Mouse (Mus musculus) layer of hippocampus, postnatal 25 days (tissue): ENCODE measurements around the gene Cct2. TPM values are rescaled to one million over a fixed set of nuclear protein-coding genes. Genes with fewer than 3 reads are reported as not detected.
"Not testable (repeated sequence)": the region's sequence is repeated elsewhere in the genome, so short reads cannot be mapped to it uniquely, and the experiment has no call there.

ENCODE experiments used
- DNase-seq, 2 experiments: peaks; one replicate each; pipeline ENCODE4 v3.0.0; 2022; ENCODE audit warnings: mixed read lengths in 2 of 2, low spot score in 1 of 2; ENCODE audit errors: extremely low spot score in 1 of 2
- total RNA-seq, 2 experiments: library from RNA; stranded (reverse); gene quantifications; 2 replicates each; pipeline ENCODE4 v1.2.3; 2021

Cct2 gene
- total RNA-seq, 2 experiments from 2014 or later, result 175 to 190 TPM

GRCm38 (mm10) chr10:117062894-117063253 lies 740 bp downstream of the Cct2 start:
- no peak for DNase-seq

DNA sequence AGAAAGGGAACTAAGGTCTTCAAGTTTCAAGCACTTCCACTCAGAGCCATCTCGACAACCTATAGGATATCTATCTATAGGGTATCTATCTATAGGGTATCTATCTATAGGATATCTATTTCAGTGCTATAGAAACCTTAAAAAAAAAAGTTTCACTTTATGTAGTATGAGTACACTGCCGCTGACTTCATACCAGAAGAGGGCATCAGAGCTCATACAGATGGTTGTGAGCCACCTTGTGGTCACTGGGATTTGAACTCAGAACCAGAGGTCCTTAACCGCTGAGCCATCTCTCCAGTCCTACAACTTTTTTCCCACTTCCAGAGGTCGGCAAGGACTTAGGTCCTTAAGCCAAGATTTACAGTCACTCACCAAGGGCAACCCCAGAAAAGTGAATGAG lies 7.9 kb downstream of the Cct2 start:
- no peak for DNase-seq

GRCm38 (mm10) chr10:117049961-117050597 lies 13.5 kb downstream of the Cct2 start:
- no peak for DNase-seq

DNA sequence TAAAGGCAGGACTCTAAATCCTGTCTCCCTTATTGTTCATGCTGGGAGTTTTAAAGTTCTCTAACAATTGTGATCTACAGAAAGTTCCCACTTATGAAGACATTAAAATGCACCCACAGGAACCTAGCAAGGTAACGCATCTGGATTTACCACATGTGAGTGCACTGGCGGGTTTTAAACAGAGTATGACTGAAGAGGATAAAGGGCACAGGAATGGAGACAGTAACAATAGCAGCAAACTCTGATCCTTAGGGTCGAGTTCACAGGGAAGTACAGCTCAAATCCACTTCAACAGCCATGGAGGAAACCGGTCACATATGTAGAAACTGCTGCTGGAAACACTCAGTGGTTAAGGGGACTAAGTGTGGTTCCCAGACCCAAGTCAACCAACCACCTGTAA lies 14.4 kb downstream of the Cct2 start:
- DNase-seq, result no peak

DNA sequence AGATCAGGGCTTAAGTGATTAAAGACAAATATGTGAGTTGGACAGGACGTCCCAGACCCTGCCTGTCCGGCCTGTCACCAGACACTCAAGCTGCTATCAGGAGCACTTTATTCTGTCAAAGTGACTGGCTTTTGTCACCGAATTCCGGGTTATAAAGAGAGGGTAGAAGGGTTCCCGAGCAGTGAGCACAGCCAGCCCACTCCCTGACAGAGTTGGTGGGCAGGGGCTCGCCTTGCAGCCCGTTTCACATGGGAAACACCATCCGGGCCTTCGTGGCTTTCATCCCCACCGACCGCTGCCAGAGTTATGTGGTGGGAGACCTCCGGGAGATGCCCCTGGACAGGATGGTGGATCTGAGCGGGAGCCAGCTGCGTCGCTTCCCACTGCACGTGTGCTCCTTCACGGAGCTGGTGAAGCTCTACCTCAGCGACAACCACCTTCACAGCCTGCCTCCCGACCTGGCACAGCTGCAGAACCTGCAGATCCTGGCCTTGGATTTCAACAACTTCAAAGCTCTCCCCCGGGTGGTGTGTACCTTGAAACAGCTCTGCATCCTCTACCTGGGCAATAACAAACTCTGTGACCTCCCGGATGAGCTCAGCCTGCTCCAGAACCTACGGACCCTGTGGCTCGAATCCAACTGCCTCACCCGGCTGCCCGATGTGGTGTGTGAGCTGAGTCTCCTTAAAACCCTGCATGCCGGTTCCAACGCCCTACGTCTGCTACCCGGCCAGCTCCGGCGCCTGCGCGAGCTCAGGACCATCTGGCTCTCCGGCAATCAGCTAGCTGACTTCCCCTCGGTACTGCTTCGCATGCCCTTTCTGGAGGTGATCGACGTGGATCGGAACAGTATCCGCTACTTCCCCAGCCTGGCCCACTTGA lies 18.2 kb downstream of the Cct2 start, which contains the start of gene Lrrc10:
Gene Lrrc10, plus strand, starts transcription at position 167 of the 882 bp plus-strand sequence.
- peak; percentile 31 to 43 for DNase-seq

DNA sequence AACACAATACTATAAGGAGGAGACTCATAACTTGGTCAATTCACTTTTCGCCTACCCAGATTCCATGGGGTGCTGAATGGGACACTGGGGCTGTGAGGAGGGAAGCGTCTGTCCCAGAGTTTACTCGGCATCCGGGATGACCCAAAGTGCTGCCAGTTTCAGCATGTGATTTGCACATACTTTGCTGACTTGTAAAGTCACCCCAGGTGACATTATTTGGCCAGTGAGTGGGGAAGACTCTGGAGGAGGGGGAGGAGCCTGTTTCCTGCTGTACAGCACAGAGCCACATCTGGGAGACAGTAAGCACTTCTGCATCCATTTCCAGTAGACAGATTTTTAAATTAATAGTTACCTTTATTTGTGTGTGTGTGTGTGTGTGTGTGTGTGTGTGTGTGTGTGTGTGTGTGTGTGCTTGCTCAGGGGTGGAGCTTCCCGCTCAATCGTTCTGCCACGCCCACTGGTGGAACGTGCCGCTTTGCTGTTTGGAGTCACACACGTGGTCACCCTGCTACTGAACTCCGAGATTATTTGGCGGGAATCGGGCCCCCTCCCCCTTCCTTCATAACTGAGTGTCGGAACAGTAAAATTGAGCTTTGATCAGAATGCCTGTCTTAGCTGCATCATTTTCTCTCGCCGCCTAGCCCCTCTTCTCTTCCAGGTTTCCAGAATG lies 20.0 kb downstream of the Cct2 start:
- DNase-seq, result not testable (repeated sequence)

DNA sequence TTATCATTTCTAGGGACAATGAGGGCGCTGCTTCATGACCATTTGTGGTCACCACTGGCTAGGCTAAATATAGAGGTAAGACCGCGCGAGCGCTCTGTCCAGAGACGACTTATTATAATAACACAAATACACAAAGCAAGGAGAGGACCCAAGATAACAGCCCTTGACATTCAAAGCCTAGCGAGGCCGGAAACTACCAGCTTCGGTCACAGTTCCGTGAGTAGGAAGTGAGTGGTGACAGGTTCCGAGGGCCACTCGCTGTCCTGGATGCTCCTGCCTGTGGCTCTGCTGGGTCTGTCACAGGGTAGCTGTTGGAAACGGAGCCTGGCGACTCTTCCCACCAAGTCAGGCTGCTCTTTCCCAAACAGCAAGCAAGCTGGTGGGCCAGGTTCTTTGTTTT lies 21.3 kb downstream of the Cct2 start:
- no peak for DNase-seq

DNA sequence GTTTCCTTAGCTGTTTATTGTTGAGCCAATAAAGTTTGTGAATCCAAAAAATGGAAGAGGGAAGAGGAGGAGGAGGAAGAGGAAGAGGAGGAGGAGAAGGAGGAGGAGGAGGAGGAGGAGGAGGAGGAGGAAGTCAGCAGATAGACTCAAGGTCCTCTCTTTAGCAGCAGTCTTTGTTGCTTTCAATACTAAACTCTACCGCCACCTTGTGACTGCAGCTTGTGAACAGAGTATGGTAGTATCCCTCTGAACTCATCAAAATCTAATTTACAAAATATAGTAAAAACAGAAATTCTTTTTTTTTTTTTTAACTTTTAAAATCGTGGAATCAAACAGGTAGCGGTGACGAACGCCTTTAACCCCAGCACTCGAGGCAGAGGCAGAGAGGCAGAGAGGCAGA lies 23.3 kb downstream of the Cct2 start:
- DNase-seq, result peak in 1 of 2 experiments; percentile 44

GRCm38 (mm10) chr10:117033785-117034184 lies 29.8 kb downstream of the Cct2 start:
- DNase-seq, result peak; percentile 46 to 84

DNA sequence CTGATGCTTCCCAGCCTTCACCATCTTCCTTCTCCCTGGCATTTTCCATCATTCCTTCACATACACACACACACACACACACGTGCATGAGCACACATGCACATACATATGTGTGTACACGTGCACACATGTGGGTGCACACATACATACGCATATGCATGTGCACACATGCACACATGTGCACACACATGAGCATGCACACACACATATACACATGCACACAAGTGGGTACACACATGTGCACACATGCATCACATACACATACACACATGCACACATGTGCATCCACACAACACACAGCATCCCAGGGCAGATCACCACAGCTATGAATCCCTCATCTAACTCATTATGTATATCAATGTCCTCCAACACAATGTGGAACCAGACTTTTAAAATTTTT lies 32.5 kb downstream of the Cct2 start:
- no peak for DNase-seq

DNA sequence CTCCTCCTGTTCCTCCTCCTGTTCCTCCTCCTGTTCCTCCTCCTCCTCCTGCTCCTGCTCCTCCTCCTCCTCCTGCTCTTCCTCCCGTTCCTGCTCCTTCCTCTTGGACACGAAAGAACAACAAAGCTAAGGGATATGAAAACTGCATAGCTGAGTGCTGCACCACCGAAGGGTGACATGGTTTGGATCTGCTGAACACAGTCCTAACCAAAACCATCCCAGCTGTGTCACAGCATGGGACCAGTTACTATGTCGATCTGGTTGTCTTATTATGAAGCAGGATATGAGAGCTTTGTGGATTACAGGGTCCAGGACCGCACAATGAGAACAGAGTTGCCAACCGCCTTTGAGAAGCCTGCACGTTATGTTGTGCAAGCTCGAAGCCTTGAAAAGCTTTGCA lies 37.4 kb downstream of the Cct2 start:
- DNase-seq, result no peak

GRCm38 (mm10) chr10:117025776-117026175 lies 37.8 kb downstream of the Cct2 start:
- DNase-seq, result not testable (repeated sequence)

GRCm38 (mm10) chr10:117023693-117024092 lies 39.9 kb downstream of the Cct2 start:
- no peak for DNase-seq

GRCm38 (mm10) chr10:117021020-117021754 lies 42.4 kb downstream of the Cct2 start:
- DNase-seq, result no peak

DNA sequence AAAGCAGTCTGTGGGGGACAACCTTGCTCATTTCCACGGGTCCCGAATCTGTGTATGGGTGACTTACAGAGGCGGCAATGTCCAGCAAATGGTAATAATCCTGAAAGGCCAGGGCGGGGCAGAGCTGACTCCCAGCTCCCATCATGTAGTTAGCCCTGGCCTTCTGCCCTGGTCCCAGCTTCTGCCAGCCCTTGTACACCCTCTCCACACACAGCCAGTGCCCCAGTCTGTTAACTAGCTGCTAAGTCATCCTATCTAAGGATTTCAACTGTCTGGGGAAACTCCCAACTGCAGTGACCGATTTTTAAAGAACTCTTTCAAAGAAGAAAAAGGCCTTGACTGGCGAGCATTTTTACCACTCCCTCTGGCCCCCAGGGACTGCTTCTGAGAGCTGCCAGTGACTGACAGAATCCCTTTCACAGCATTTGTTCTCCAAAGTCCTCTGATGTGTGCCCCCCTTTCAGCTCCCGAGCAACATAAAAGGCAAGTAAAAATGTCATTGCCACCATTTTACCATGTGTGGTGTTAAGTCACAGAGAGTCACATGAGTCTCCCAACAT lies 45.3 kb downstream of the Cct2 start:
- DNase-seq, result no peak

GRCm38 (mm10) chr10:117014565-117014964 lies 49.0 kb downstream of the Cct2 start:
- DNase-seq, result no peak

DNA sequence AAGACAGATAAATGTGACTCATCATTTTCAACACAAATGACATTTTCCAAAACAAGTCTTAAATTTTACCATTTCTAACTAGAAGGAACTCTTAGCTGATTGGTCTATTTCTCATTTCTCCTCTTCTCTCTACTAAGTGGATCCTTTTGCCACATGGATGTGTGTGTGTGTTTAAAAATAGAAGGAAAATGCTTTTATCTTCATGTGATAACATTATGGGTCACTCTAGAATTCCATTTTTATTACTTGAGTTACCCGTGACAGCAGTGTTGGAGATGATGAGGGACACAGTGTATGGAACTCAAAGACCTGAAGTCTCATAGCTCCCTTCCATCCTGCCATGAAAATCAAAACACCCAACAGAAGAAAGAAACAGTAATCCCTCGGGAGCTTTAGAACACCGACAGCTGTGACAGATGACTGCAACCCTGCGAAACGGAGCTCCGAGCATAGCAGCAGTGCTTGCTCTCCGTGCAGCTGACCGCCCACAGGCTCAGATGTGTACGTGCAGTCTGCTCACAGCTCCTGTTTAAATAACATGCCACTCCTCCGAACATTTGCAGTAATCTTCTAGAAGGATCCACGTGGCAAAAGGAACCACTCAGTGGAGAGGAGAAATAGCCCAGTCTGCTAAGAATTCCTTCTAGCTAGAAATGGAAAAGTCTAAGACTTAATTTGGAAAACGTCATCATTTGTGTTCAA lies 49.8 kb downstream of the Cct2 start:
- DNase-seq, result no peak

GRCm38 (mm10) chr10:117011047-117011446 lies 52.6 kb downstream of the Cct2 start:
- no peak for DNase-seq

DNA sequence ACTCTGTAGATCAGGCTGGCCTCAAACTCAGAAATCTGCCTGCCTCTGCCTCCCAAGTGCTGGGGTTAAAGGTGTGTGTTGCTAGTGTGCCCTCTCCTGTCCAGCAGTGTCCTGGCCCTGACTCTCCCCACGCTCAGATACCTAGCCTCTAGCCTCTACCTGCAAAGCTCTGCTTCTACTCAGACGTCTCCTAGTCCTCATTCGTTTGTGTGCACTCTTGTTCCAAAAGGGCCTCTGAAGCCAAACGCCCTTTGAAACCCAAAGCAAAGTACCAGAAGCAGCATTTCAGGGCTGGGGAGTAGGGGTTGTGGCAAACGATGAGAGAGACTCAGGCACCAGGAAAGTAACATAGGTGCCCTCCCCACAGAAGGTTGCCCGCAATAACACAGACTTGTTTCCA lies 53.9 kb downstream of the Cct2 start:
- no peak for DNase-seq
